Mouse (Mus musculus) heart, embryonic 11.5 days (tissue): Measurements from ENCODE around the gene Zcchc3. TPM values are rescaled to one million over a fixed set of nuclear protein-coding genes. Genes with fewer than 3 reads are reported as not detected.

ENCODE experiments used
- polyA plus RNA-seq: library from polyadenylated mRNA; unstranded; fragments of >200 nt; fragmentation: Nextera tagmentation; extraction: Ambion mirVana; gene quantifications from 2 replicates; pipeline ENCODE4 v1.2.1, GENCODE M21; 2014

Gene Zcchc3
- polyA plus RNA-seq, 1 experiment from 2014 or later = 50.9 TPM

Other genes starting within 250 kb of the Zcchc3 start
- 38.7 and 90.5 TPM in 2 replicates for gene Csnk2a1, start 188.2 kb downstream of the Zcchc3 start, polyA plus RNA-seq
- 25.1 and 25.7 TPM in 2 replicates for gene Tbc1d20, start 121.2 kb downstream of the Zcchc3 start, polyA plus RNA-seq
- gene Rbck1, start 82.4 kb downstream of the Zcchc3 start, polyA plus RNA-seq = 62.6 and 64.5 TPM in 2 replicates
- gene Trib3, start 71.0 kb downstream of the Zcchc3 start, polyA plus RNA-seq = 3.4 and 3.6 TPM in 2 replicates
- 3.8 and 5.5 TPM in 2 replicates for gene Nrsn2, start 38.4 kb downstream of the Zcchc3 start, polyA plus RNA-seq
- gene Sox12, start 17.0 kb downstream of the Zcchc3 start, polyA plus RNA-seq = 12.9 and 13.9 TPM in 2 replicates
- 1.4 and 1.5 TPM in 2 replicates for gene 6820408C15Rik, start 560 bp upstream of the Zcchc3 start, polyA plus RNA-seq
- gene Defb23, start 49.6 kb upstream of the Zcchc3 start, polyA plus RNA-seq = not detected in 2 replicates
- gene Defb20, start 62.0 kb upstream of the Zcchc3 start, polyA plus RNA-seq = not detected in 2 replicates
- not detected in 2 replicates for gene Defb22, start 75.1 kb upstream of the Zcchc3 start, polyA plus RNA-seq
- gene Defb26, start 96.7 kb upstream of the Zcchc3 start, polyA plus RNA-seq = not detected in 2 replicates
- gene Defb28, start 103.2 kb upstream of the Zcchc3 start, polyA plus RNA-seq = not detected in 2 replicates
- gene Defb29, start 125.1 kb upstream of the Zcchc3 start, polyA plus RNA-seq = not detected in 2 replicates
- not detected in 2 replicates for gene Gm17416, start 154.3 kb upstream of the Zcchc3 start, polyA plus RNA-seq
- not detected in 2 replicates for gene Defb21, start 157.7 kb upstream of the Zcchc3 start, polyA plus RNA-seq
- gene Defb19, start 165.3 kb upstream of the Zcchc3 start, polyA plus RNA-seq = 1.5 TPM in 1 of 2 replicates, not detected in the other
- gene Defb45, start 184.4 kb upstream of the Zcchc3 start, polyA plus RNA-seq = not detected in 2 replicates
- gene Defb36, start 189.3 kb upstream of the Zcchc3 start, polyA plus RNA-seq = not detected in 2 replicates
- gene Defb25, start 208.0 kb upstream of the Zcchc3 start, polyA plus RNA-seq = 1.2 and 1.4 TPM in 2 replicates
- 5.8 and 6.1 TPM in 2 replicates for gene Rem1, start 211.9 kb upstream of the Zcchc3 start, polyA plus RNA-seq